Mouse (Mus musculus) embryonic facial prominence, embryonic 11.5 days (tissue): Measurements from ENCODE around the gene Dnajc7. TPM values are rescaled to one million over a fixed set of nuclear protein-coding genes. Genes with fewer than 3 reads are reported as not detected.

Source experiments
- ATAC-seq: fragments of 200-750 bp; cut with Nextera tagmentation; replicated peaks from 2 replicates; pipeline ENCODE4 v1.8.0; 2017; ENCODE audit warnings: low read depth; ENCODE audit not compliant: insufficient number of reproducible peaks, low FRiP score, low TSS enrichment
- DNase-seq: peaks from one replicate; pipeline ENCODE4 v3.0.0-alpha.2; 2015; ENCODE audit warnings: low spot score
- H3K27ac ChIP-seq: fragments of 300-500 bp; sonication (generic); replicated peaks from 2 replicates; pipeline ENCODE4 v1.5.1; 2014; ENCODE audit warnings: mild to moderate bottlenecking, low read depth, low read length, control low read depth
- H3K27me3 ChIP-seq: fragments of 300-500 bp; sonication (generic); 2 replicates; pipeline ENCODE4 v1.6.1; 2014; ENCODE audit warnings: mild to moderate bottlenecking, low read length, moderate library complexity, mixed read lengths; ENCODE audit not compliant: control insufficient read depth, insufficient read depth
- H3K36me3 ChIP-seq: fragments of 300-500 bp; sonication (generic); replicated peaks from 2 replicates; pipeline ENCODE4 v1.6.1; 2014; ENCODE audit warnings: low read depth, mild to moderate bottlenecking, low read length, moderate library complexity, mixed read lengths; ENCODE audit not compliant: control insufficient read depth, insufficient read depth
- H3K4me1 ChIP-seq: fragments of 300-500 bp; sonication (generic); 2 replicates; pipeline ENCODE4 v1.6.1; 2014; ENCODE audit warnings: low read length, mixed read lengths; ENCODE audit not compliant: control insufficient read depth, insufficient read depth
- H3K4me2 ChIP-seq: fragments of 300-500 bp; sonication (generic); 2 replicates; pipeline ENCODE4 v1.6.1; 2014; ENCODE audit warnings: low read depth, mild to moderate bottlenecking, control low read depth, low read length, moderate library complexity
- H3K4me3 ChIP-seq: fragments of 300-500 bp; sonication (generic); 2 replicates; pipeline ENCODE4 v1.5.1; 2014; ENCODE audit warnings: low read depth, low read length, control low read depth
- H3K9ac ChIP-seq: fragments of 300-500 bp; sonication (generic); replicated peaks from 2 replicates; pipeline ENCODE4 v1.6.1; 2014; ENCODE audit warnings: mild to moderate bottlenecking, control low read depth, low read length
- H3K9me3 ChIP-seq: fragments of 300-500 bp; sonication (generic); replicated peaks from 2 replicates; pipeline ENCODE4 v1.6.1; 2016; ENCODE audit warnings: mild to moderate bottlenecking, low read length, inconsistent platforms, mixed read lengths; ENCODE audit not compliant: control insufficient read depth
- WGBS: fragments of 180-500 bp; shearing (Covaris S2); extraction: QIAGEN DNeasy Blood & Tissue Kit; methylation state at CpG from one replicate; pipeline ENCODE4 v1.1.7; 2014; 5-methylcytosine and 5-hydroxymethylcytosine counted together
- polyA plus RNA-seq: library from polyadenylated mRNA; unstranded; fragments of >200 nt; fragmentation: Nextera tagmentation; extraction: Ambion mirVana; gene quantifications from 2 replicates; pipeline ENCODE4 v1.2.1, GENCODE M21; 2014

Gene Dnajc7
- polyA plus RNA-seq, 1 experiment from 2014 or later: 83.9 TPM

DNA sequence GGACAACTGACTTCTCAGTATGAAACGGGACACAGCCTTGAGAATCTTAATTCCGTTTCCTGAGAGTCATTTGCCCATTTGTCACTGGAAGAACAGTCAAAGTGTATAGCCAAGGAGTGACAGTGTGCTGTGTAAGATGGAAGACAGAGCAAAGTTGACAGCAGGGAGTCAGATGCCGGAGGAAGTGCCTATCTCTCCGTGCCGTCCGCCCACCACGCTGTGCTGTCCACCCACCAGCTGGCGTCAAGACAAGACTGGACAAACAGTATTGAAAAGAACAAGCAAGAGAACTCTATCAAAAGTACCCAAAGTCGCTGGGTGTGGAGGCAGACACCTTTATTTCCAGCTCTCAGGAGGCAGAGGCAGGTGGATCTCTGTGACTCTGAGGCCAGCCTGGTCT is 16.8 kb downstream of the Dnajc7 start:
- Histone ChIP-seq H3K4me3 (no peak overlapping the region), H3K4me1 (no peaks in the 10 kb centered on the region), H3K9me3 (no peaks in the 10 kb centered on the region), H3K4me2 (no peak overlapping the region), H3K9ac (no peak overlapping the region), H3K36me3 (peaks cover 5% of the 10 kb centered on the region), H3K27ac (no peak overlapping the region), H3K27me3 (no peaks in the 10 kb centered on the region)
- WGBS: 91% methylated on average over 9 of the region's 9 CpGs
- DNase-seq (no peak), ATAC-seq (no peak)

DNA sequence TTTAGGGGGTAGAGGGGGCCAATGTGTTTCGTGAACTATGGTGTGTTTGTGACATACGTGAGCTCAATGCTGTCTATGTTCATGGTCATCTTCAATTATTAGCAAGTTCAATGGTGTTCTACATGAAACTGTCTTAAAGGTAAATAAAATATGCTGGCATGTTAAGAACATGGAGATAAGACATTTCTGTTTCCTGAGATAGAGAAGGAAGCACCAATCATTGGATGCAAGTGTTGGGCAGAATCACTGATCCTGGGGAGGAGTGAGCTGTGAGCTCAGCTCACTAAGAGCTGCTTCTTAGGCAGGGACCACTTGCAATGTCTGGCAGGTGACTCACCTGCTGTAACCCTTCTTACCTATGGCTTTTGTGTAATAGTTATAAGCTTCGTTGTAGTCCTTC is 18.6 kb downstream of the Dnajc7 start:
- no peaks in the 10 kb centered on the region for H3K4me1 ChIP-seq
- no peak overlapping the region for H3K4me3 ChIP-seq
- H3K4me2 ChIP-seq: no peak overlapping the region
- no peak for DNase-seq
- no peaks in the 10 kb centered on the region for H3K27me3 ChIP-seq
- H3K9ac ChIP-seq: no peak overlapping the region
- H3K27ac ChIP-seq: no peak overlapping the region
- H3K9me3 ChIP-seq: no peaks in the 10 kb centered on the region
- ATAC-seq: no peak
- peaks cover 16% of the 10 kb centered on the region for H3K36me3 ChIP-seq
- 95% methylated on average over 3 of the region's 3 CpGs for WGBS

DNA sequence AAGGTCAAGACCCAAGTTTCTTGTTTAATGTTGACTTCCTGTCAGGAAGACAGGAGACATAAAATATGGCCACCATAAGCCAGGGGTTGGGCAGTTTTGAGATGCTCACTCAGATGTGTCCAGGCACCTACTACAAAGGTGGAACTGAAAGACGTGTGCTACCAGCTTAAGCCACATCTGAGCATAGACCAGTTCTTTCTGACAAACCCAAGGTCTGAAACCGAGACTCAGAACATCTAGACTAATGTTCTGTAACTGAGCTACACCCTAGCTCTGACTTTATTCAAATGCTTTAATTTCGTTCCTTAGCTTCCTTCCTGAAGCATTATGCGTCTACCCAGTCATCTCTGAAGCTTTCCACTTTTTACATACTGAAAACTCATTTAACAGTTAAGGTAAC is 21.9 kb downstream of the Dnajc7 start:
- Histone ChIP-seq H3K36me3 (peaks cover 20% of the 10 kb centered on the region), H3K4me2 (no peak overlapping the region), H3K4me1 (no peaks in the 10 kb centered on the region), H3K27ac (no peak overlapping the region), H3K4me3 (no peak overlapping the region), H3K9me3 (no peaks in the 10 kb centered on the region), H3K9ac (no peak overlapping the region), H3K27me3 (no peaks in the 10 kb centered on the region)
- 91% methylated on average over 4 of the region's 4 CpGs for WGBS
- ATAC-seq (no peak), DNase-seq (no peak)

DNA sequence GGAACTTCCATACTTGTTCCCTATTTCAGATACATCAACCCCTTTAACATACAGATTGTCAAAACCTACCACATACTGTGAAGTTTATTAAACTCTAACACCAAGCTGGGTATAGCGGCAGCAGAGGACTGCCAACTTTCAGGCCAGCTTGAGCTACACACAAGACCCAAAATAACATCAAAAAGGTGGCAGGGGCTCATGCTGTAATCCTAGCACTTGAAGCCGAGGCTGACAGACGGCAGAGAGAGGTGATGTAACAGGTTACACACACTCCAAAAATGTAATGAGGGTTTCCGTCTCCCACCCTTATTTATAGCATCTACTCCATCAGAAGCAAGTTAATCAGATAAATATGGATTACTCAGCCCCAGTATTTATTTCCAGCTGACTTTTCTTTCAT is 24.4 kb downstream of the Dnajc7 start:
- ATAC-seq (no peak), DNase-seq (no peak)
- H3K4me3 ChIP-seq: no peak overlapping the region
- no peak overlapping the region for H3K9ac ChIP-seq
- no peaks in the 10 kb centered on the region for H3K27me3 ChIP-seq
- H3K9me3 ChIP-seq: no peaks in the 10 kb centered on the region
- H3K4me1 ChIP-seq: no peaks in the 10 kb centered on the region
- no peak overlapping the region for H3K27ac ChIP-seq
- H3K4me2 ChIP-seq: no peak overlapping the region
- H3K36me3 ChIP-seq: peaks cover 25% of the 10 kb centered on the region
- WGBS: 78% methylated on average over 4 of the region's 4 CpGs

DNA sequence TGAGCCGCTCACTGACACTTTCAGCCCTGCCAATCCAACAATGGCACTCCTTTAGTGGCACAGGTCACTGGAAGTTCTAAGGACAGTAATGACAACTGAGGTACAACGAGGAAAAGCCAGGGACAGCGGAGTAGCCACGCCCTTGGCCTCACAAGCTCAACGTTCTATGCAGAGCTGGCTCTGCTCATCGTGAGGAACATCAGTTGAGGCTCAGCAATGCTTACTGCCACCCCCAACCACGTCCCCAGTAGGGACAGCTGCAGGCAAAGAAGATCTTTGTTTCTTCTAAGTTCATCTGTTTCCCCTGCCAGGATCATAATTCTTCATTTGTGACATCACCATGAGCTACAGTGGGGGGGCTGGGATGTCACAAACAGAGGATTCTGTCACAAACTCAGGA is 25.4 kb downstream of the Dnajc7 start:
- H3K27me3 ChIP-seq: no peaks in the 10 kb centered on the region
- no peak overlapping the region for H3K4me3 ChIP-seq
- no peaks in the 10 kb centered on the region for H3K9me3 ChIP-seq
- no peak overlapping the region for H3K4me2 ChIP-seq
- ATAC-seq (no peak), DNase-seq (no peak)
- 88% methylated on average over 7 of the region's 7 CpGs for WGBS
- H3K4me1 ChIP-seq: no peaks in the 10 kb centered on the region
- H3K9ac ChIP-seq: no peak overlapping the region
- H3K27ac ChIP-seq: no peak overlapping the region
- H3K36me3 ChIP-seq: peaks cover 25% of the 10 kb centered on the region

DNA sequence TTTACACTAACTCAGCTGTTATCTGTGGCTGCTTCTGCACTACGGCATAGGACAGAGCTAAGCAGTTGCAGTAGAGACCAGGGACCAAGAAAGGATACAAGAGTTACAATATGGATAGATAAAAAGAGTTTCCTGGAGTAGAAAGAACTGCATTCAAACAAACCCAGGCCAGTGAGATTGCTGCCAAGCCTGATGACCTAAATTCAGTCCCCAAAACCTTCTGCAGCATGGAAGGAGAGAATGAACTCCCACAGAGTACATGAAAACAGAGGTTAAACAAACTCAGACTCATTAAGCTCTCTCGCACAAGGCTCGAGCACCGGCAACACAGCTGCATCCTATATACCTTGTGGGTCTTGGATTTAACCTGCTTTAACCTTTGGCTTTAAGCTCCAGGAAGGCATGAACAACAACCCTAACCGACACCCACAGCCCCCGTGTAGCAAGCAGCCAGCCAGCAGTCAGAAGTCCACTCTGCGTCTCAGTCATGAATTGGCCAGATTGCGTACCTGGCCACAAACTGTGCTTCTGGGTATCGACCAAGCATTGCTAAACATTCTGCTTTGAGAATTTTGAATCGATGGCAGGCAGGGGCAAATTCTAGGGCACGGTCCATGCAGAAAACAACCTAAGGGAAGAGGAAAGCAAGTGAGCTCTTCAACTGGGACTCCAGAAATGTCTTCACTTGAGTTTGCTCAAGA is 27.5 kb downstream of the Dnajc7 start:
- Histone ChIP-seq H3K9ac (no peak overlapping the region), H3K27ac (no peak overlapping the region), H3K4me2 (no peak overlapping the region), H3K27me3 (no peaks in the 10 kb centered on the region), H3K9me3 (no peaks in the 10 kb centered on the region), H3K4me3 (no peak overlapping the region), H3K36me3 (peaks cover 26% of the 10 kb centered on the region), H3K4me1 (no peaks in the 10 kb centered on the region)
- 85% methylated on average over 11 of the region's 11 CpGs for WGBS
- no peak for DNase-seq
- ATAC-seq: no peak

DNA sequence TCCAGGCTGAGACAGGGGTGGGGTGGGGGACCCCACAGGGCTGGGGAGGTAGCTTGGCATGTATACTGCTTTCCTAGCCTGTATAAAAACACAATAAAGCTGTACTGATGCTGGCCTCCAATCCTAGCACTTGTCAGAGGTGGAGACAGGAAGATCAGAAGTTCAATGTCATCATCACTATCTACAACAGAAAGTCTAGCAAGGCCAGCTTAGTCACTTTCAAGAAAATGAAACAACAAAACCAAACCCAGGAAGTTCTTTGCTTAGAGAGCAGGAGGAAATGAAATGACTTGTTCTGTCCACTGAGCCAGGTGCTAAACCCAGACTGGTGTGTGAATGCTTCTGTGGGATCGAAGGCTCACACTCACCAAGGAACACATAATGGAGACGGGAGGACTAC is 31.5 kb downstream of the Dnajc7 start:
- DNase-seq (no peak), ATAC-seq (no peak)
- 92% methylated on average over 2 of the region's 2 CpGs for WGBS

DNA sequence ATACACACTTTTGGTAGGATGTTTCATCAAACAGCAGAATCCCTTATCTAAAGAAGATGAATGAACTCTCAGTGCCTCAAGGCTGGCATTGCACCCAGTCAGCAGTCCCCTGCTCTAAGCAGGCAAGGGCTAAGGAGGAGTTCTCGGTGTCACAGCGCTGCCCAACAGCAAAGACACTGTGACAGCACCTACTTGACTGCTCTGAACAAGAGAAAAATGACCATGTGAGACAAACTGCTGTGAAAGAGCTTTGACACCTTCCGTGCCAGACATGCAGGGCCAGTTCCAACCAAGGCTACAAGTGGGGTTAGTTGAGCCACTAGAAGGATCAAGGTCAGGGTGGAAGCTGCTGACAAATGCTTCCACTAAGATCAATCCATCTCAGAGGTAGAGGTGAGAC is 34.8 kb downstream of the Dnajc7 start:
- Histone ChIP-seq H3K4me2 (no peak overlapping the region), H3K4me3 (no peak overlapping the region), H3K27ac (no peak overlapping the region), H3K27me3 (no peaks in the 10 kb centered on the region), H3K9me3 (no peaks in the 10 kb centered on the region), H3K9ac (no peak overlapping the region), H3K36me3 (peaks cover 32% of the 10 kb centered on the region), H3K4me1 (no peaks in the 10 kb centered on the region)
- WGBS: 94% methylated on average over 3 of the region's 3 CpGs
- no peak for DNase-seq
- no peak for ATAC-seq

More for the DNA sequence above, 31.5 kb downstream of the Dnajc7 start:
- Histone ChIP-seq H3K9ac (no peak overlapping the region), H3K4me1 (no peaks in the 10 kb centered on the region), H3K4me3 (no peak overlapping the region), H3K9me3 (no peaks in the 10 kb centered on the region), H3K27me3 (no peaks in the 10 kb centered on the region), H3K4me2 (no peak overlapping the region), H3K27ac (no peak overlapping the region), H3K36me3 (peaks cover 33% of the 10 kb centered on the region)
